Comparison of ENCODE assay signal across 17 mouse cellular contexts in genomic region chr4:119760820-119761219, GRCm38 (mm10). TPM values are rescaled to one million over a fixed set of nuclear protein-coding genes. Genes with fewer than 3 reads are reported as not detected.
DNase-seq lines count a peak whose midpoint lies in the region; ATAC-seq and TF ChIP-seq lines count a peak whose summit lies in the region.
"Had no signal": no experiment of that assay in that cellular context is flagged by ENCODE, and none has a peak within 500 bp of the region (broad histone marks: within the 10 kb centered on the region; RNA-seq: fewer than 3 reads in every experiment).

No protein-coding gene starts in this region.

- DNase-seq in forebrain, embryonic 14.5 days (ENCODE audit: low spot score) = no peak
- DNase-seq in kidney, postnatal 0 days (ENCODE audit: low spot score) = no peak
- DNase-seq in kidney, postnatal 4 days = no peak
- peak; percentile 13 for DNase-seq in NIH3T3 (ENCODE audit: low read depth)
- peak; percentile 63 for DNase-seq in cerebellum, adult 9-10 months
- no peak for DNase-seq in right cerebral cortex, postnatal 36 days (ENCODE audit: low spot score in 2 of 2)
- DNase-seq: adrenal gland, postnatal 14 days; right cerebral cortex, postnatal 4 days had no signal

- H3K27ac ChIP-seq in forebrain, embryonic 14.5 days (ENCODE audit: low read depth, low read length) = peak overlapping the region; percentile 3; the same call in 1 of the 2 replicates
- no peak overlapping the region for H3K27ac ChIP-seq in forebrain, embryonic 13.5 days
- no peak overlapping the region for H3K27ac ChIP-seq in kidney, postnatal 0 days
- H3K27ac ChIP-seq in neural tube, embryonic 15.5 days (replicated peaks) = no peak overlapping the region
- H3K27ac ChIP-seq: embryonic facial prominence, embryonic 13.5 days; hindbrain, embryonic 13.5 days; kidney, embryonic 15.5 days; limb, embryonic 13.5 days; liver, embryonic 15.5 days; midbrain, embryonic 10.5 days; neural tube, embryonic 13.5 days had no signal

- H3K4me1 ChIP-seq in forebrain, embryonic 14.5 days (ENCODE audit: control insufficient read depth, insufficient read depth, low read length) = no peaks in the 10 kb centered on the region
- H3K4me1 ChIP-seq in forebrain, embryonic 13.5 days = no peaks in the 10 kb centered on the region
- no peaks in the 10 kb centered on the region for H3K4me1 ChIP-seq in kidney, postnatal 0 days (replicated peaks; ENCODE audit: insufficient read depth, low read length)
- H3K4me1 ChIP-seq in neural tube, embryonic 15.5 days = no peaks in the 10 kb centered on the region
- H3K4me1 ChIP-seq: embryonic facial prominence, embryonic 13.5 days; hindbrain, embryonic 13.5 days; kidney, embryonic 15.5 days; limb, embryonic 13.5 days; liver, embryonic 15.5 days; midbrain, embryonic 10.5 days; neural tube, embryonic 13.5 days had no signal

- 83% methylated on average over 7 of the region's 7 CpGs for WGBS in forebrain, embryonic 14.5 days
- 85% methylated on average over 7 of the region's 7 CpGs for WGBS in forebrain, embryonic 13.5 days
- 72% methylated on average over 7 of the region's 7 CpGs for WGBS in kidney, postnatal 0 days
- 87% methylated on average over 7 of the region's 7 CpGs for WGBS in neural tube, embryonic 15.5 days

- no peaks in the 10 kb centered on the region for H3K27me3 ChIP-seq in forebrain, embryonic 14.5 days (replicated peaks; ENCODE audit: control insufficient read depth, insufficient read depth, low read length)
- no peaks in the 10 kb centered on the region for H3K27me3 ChIP-seq in forebrain, embryonic 13.5 days
- no peaks in the 10 kb centered on the region for H3K27me3 ChIP-seq in kidney, postnatal 0 days (ENCODE audit: insufficient read depth, low read length)
- H3K27me3 ChIP-seq in neural tube, embryonic 15.5 days (replicated peaks) = no peaks in the 10 kb centered on the region
- H3K27me3 ChIP-seq: embryonic facial prominence, embryonic 13.5 days; hindbrain, embryonic 13.5 days; kidney, embryonic 15.5 days; limb, embryonic 13.5 days; liver, embryonic 15.5 days; neural tube, embryonic 13.5 days had no signal

- no peak overlapping the region for H3K4me2 ChIP-seq in forebrain, embryonic 14.5 days (ENCODE audit: low read length)
- no peak overlapping the region for H3K4me2 ChIP-seq in forebrain, embryonic 13.5 days
- H3K4me2 ChIP-seq in kidney, postnatal 0 days (ENCODE audit: low read length) = no peak overlapping the region
- no peak overlapping the region for H3K4me2 ChIP-seq in neural tube, embryonic 15.5 days
- H3K4me2 ChIP-seq: embryonic facial prominence, embryonic 13.5 days; hindbrain, embryonic 13.5 days; kidney, embryonic 15.5 days; limb, embryonic 13.5 days; liver, embryonic 15.5 days; neural tube, embryonic 13.5 days had no signal

- no peak overlapping the region for H3K4me3 ChIP-seq in forebrain, embryonic 14.5 days (ENCODE audit: low read depth, low read length)
- no peak overlapping the region for H3K4me3 ChIP-seq in forebrain, embryonic 13.5 days
- no peak overlapping the region for H3K4me3 ChIP-seq in kidney, postnatal 0 days (replicated peaks; ENCODE audit: low read depth, low read length)
- no peak overlapping the region for H3K4me3 ChIP-seq in neural tube, embryonic 15.5 days (replicated peaks)
- H3K4me3 ChIP-seq: embryonic facial prominence, embryonic 13.5 days; hindbrain, embryonic 13.5 days; kidney, embryonic 15.5 days; limb, embryonic 13.5 days; liver, embryonic 15.5 days; midbrain, embryonic 10.5 days; neural tube, embryonic 13.5 days had no signal

- no peak overlapping the region for H3K9ac ChIP-seq in forebrain, embryonic 14.5 days (ENCODE audit: low read length)
- H3K9ac ChIP-seq in forebrain, embryonic 13.5 days = no peak overlapping the region
- H3K9ac ChIP-seq in kidney, postnatal 0 days (ENCODE audit: low read depth, low read length) = no peak overlapping the region
- H3K9ac ChIP-seq in neural tube, embryonic 15.5 days (replicated peaks) = no peak overlapping the region
- H3K9ac ChIP-seq: embryonic facial prominence, embryonic 13.5 days; hindbrain, embryonic 13.5 days; kidney, embryonic 15.5 days; limb, embryonic 13.5 days; liver, embryonic 15.5 days; neural tube, embryonic 13.5 days had no signal

- ATAC-seq in forebrain, embryonic 14.5 days = no peak
- no peak for ATAC-seq in forebrain, embryonic 13.5 days
- ATAC-seq in kidney, postnatal 0 days (replicated peaks; ENCODE audit: low FRiP score, low read depth) = no peak
- no peak for ATAC-seq in neural tube, embryonic 15.5 days (ENCODE audit: low FRiP score)

- TF ChIP-seq CTCF in kidney, postnatal 0 days (IDR thresholded peaks at IDR 0.05; ENCODE audit: low read depth) = peak; percentile 7; the same call in 1 of the 2 replicates

- H3K36me3 ChIP-seq in forebrain, embryonic 14.5 days (ENCODE audit: control insufficient read depth, insufficient read depth, low read length) = no peaks in the 10 kb centered on the region
- no peaks in the 10 kb centered on the region for H3K36me3 ChIP-seq in forebrain, embryonic 13.5 days (ENCODE audit: poor library complexity, severe bottlenecking)
- no peaks in the 10 kb centered on the region for H3K36me3 ChIP-seq in kidney, postnatal 0 days (ENCODE audit: insufficient read depth, low read length)
- H3K36me3 ChIP-seq in neural tube, embryonic 15.5 days = no peaks in the 10 kb centered on the region
- H3K36me3 ChIP-seq: embryonic facial prominence, embryonic 13.5 days; hindbrain, embryonic 13.5 days; kidney, embryonic 15.5 days; limb, embryonic 13.5 days; liver, embryonic 15.5 days; midbrain, embryonic 10.5 days; neural tube, embryonic 13.5 days had no signal

- H3K9me3 ChIP-seq in forebrain, embryonic 14.5 days (replicated peaks; ENCODE audit: control insufficient read depth, low read length) = no peaks in the 10 kb centered on the region
- no peaks in the 10 kb centered on the region for H3K9me3 ChIP-seq in forebrain, embryonic 13.5 days (replicated peaks)
- no peaks in the 10 kb centered on the region for H3K9me3 ChIP-seq in kidney, postnatal 0 days (replicated peaks; ENCODE audit: low read length)
- no peaks in the 10 kb centered on the region for H3K9me3 ChIP-seq in neural tube, embryonic 15.5 days (replicated peaks)
- H3K9me3 ChIP-seq: embryonic facial prominence, embryonic 13.5 days; hindbrain, embryonic 13.5 days; kidney, embryonic 15.5 days; limb, embryonic 13.5 days; liver, embryonic 15.5 days; midbrain, embryonic 10.5 days; neural tube, embryonic 13.5 days had no signal

RNA-seq across cellular contexts. Expression of gene Hivep3, which starts 27.2 kb away (rescaled TPM):
- polyA plus RNA-seq in forebrain, embryonic 14.5 days (2014; fragmentation: Nextera tagmentation; extraction: Ambion mirVana) = 13.8 and 18.8 TPM in 2 replicates
- polyA plus RNA-seq in forebrain, embryonic 13.5 days (2015; fragmentation: Nextera tagmentation; extraction: Ambion mirVana) = 8.8 and 10.5 TPM in 2 replicates
- polyA plus RNA-seq in kidney, postnatal 0 days (2015; fragmentation: Nextera tagmentation; extraction: Ambion mirVana) = 8.3 TPM in 2 replicates
- polyA plus RNA-seq in neural tube, embryonic 15.5 days (2015; fragmentation: Nextera tagmentation; extraction: Ambion mirVana) = 21.0 and 23.6 TPM in 2 replicates

Comparison
In these comparisons a context has a peak if more than half of its experiments do, and no peak if none do; other contexts are left out.
1. DNase-seq: peak in NIH3T3 (single experiment) and cerebellum, adult 9-10 months (single experiment); none in forebrain, embryonic 14.5 days (single experiment), kidney, postnatal 0 days (single experiment), kidney, postnatal 4 days (0 of 2) and right cerebral cortex, postnatal 36 days (0 of 2).